Mouse (Mus musculus) right cerebral cortex, postnatal 4 days (tissue): ENCODE measurements at regions not wholly inside any gene's neighbourhood (a gene's known extent, or its start where the extent isn't known, plus 50 kb on each side); places are given as distances from the start of the nearest gene placed in this dataset.

Experiments
- DNase-seq: peaks from one replicate; pipeline ENCODE4 v3.0.0-alpha.2; 2022

- no peak for DNase-seq
Observed at GRCm38 (mm10) chr2:168337611-168338010, 56.1 kb upstream of the Kcng1 start.

- DNase-seq: no peak
Observed at GRCm38 (mm10) chr2:168335739-168336385, 54.3 kb upstream of the Kcng1 start.

DNA sequence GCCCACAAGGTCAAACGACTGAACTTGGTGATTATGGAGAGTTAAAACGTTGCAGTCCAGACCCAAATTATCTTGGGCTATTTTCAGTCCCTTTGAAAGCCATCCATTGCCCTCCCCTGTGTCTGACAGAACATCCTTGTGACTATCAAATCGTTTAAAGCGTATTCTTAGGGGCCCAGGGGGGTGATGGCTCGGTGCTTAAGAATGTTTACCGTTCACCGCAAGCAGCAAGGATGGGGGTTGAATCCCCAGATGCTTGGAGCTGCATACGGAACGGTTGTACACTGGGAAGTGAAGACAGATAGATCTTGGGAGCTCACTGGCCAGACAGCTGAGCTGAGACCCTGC lies 52.7 kb upstream of the Kcng1 start:
- DNase-seq: no peak

DNA sequence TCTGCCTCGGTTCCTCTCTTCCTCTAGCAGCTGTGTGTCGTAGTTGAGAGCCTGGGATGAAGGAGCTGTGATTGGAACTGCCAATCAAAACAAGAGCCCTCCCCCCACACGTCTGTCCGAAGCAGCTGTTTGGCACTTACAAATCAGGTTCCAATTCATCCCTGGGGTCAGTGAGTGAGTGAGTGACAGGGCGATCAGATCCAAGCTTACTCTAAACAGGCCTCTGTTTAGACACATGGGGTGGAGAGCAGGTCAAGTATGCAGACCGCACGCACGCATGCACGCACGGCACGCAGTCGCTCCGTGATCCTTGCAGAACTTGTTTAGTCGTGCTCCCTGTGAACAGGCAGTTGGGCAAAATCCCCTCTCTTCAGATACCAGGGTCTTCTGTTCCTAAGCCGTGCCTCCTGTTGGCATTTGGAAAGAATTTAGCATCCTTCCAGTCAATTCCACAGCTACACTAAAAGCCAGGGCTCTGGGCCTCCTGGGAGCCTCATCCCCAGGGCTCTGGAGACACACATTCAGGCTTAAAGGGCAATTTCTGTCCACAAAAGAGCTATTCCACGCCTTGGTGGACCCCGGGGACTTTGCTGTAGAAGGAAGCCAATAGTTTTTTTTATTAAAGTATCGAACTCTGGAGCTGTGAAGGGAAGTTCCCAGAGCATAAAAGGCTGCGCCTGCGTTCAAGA lies 52.2 kb upstream of the Kcng1 start:
- DNase-seq: no peak

DNA sequence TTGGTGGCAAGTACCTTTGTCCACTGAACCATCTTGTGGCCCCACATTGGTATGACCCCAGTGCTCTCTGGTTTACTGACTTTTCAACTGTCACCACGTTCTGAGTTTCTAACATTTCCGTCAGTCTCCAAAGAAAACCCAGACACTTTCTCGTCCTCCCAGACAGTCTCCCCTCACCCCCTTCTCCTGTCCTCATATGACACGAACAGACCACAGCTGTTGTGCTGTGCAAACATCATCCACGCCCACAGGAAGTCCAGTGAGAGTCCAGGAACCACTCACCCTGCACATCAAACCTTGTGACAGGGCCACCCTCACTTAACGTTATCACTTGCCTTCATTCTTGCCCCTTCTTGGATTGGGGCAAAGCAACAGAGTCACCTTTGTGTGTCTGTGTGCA lies 51.4 kb upstream of the Kcng1 start:
- no peak for DNase-seq
